Mouse (Mus musculus) kidney, adult 2 months (tissue): ENCODE results near the gene Dclre1b.

Experiments
- CTCF ChIP-seq: fragments of 200-500 bp; conservative IDR thresholded peaks from 2 replicates; pipeline ENCODE4 v1.5.1; 2011; ENCODE audit warnings: low read depth, mild to moderate bottlenecking, control low read depth, low read length, moderate library complexity, mixed read lengths; ENCODE audit not compliant: insufficient read depth, insufficient read length
- POLR2A ChIP-seq: fragments of 200-500 bp; IDR thresholded peaks from one replicate; pipeline ENCODE4 v1.6.1; 2011; ENCODE audit warnings: low read depth, low read length, control low read depth

DNA sequence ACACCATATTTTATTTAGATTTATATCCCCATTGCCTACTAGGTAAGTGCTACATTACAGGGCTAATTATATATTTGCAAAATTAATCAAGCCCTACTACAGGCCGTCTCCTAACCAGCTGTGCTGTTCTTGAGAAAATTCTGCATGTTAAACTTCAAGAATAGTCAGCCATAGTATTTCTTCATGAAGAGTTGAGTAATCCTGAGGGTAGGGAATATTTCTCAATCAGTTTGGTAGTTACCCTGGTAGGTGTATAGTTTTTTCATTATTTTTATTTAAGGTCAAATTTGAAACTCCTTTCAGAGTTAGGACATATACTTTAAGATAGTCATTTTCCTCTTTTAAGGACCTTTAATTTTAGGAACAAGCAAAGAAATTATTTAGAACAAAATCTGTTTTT is 3.6 kb downstream of the Dclre1b start:
- no peak for TF ChIP-seq CTCF
- TF ChIP-seq POLR2A: no peak
